Mouse (Mus musculus) lung, postnatal 25 days (tissue): ENCODE results near the gene Speer2.

Experiments
- DNase-seq: peaks from one replicate; pipeline ENCODE4 v3.0.0; 2022; ENCODE audit warnings: low spot score

Speer2 gene

DNA sequence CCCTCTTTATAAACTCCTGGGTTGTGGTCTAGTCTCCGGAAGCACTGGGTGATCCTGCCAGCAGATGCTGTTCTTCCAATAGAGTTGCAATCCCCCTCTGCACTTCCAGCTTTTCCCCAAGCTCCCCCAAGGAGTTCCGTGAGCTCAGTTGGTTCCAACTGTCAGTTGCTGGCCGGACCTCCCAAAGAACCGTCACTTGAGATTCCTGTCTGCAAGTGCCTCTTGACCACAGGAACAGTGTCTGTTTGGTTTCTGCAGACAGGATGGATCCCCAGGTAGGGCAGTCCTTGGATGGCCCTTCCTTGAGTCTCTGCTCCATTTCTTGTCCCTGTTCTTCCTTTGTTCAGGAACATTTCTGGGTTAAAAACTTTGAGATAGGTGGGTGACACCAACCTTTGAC lies at the start of gene Speer2:
Gene Speer2, minus strand, starts transcription at position 101 of the 400 bp plus-strand sequence.
- no peak for DNase-seq

DNA sequence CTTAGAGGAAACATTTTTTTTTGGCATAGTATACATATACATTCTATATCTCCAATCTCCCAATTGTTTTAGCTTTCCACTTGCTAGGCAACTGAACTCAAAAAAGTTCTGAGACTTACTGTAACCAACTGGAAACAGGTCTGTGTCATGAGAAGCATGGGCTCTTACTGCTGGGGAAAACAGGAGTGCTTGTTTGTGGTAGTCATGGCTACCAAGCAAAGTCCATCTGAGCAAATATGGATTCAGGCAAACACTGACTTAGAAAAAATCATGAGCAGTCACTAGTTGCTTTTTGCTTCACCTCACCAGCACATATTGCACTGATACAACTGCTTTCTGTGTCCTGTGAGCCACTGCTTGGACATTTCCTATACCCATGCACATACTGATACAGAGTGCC lies 40.8 kb upstream of the Speer2 start:
- no peak for DNase-seq

DNA sequence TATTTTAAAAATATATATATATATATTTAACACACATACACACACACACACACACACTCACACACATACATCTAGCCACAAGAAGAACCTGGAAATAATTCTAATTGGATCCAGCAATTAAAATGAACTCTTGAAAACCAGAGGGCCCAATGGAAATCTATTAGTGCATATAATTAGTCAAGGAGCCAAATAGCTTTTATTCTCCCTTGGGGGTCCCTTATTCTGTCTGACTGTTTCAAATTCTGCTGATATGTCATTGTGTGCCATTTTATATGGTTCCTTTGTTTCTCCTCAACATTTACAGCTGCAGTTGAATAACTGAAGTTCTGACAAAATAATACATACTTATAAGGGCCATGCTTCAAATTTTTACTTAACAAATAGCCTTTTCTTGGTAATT lies 17.2 kb upstream of the Speer2 start:
- DNase-seq, result no peak

DNA sequence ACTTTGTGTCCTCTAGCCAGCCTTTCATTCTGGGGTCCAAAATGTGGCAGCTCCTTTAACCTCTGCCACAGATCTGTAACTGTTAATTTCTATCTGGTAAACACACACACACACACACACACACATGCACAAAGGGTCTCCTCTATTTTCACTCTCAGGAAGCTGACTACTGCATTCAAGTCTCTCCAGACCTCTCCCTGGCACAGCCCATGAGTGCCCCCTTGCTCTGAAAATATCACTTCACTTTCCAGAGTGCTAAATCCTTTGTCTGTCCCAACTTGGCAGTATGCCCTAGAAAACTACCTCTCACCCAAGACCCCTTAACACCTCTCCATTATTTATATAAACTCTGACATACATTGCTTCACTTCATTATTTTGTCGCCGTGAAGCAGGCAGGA lies 26.9 kb downstream of the Speer2 start:
- no peak for DNase-seq

DNA sequence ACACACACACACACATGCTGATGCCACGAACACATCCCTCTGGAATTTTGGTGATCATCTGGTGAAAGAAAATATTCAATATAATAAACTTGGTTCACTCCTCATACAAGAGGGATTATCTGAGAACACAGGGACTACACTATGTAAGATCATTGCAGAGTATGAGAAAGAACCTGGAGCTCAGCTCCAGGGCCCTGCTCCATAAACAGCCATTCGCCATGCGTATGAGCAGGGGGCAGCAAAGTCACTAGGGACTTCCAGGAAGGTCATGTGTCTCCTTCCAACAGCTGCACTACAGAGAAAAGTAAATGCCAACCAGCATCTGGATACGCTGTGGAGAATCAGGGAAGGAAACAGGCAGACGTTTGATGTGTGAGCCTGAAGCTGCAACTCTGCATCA lies 49.9 kb downstream of the Speer2 start:
- no peak for DNase-seq
